Mouse (Mus musculus) heart, embryonic 12.5 days (tissue): ENCODE data around the gene Stat1. TPM values are rescaled to one million over a fixed set of nuclear protein-coding genes. Genes with fewer than 3 reads are reported as not detected.

Source experiments
- ATAC-seq: fragments of 200-750 bp; cut with Nextera tagmentation; 2 replicates; pipeline ENCODE4 v1.8.0; 2017; ENCODE audit warnings: moderate TSS enrichment, moderate library complexity; ENCODE audit not compliant: insufficient number of reproducible peaks, low FRiP score
- H3K27ac ChIP-seq: fragments of 300-500 bp; sonication (generic); 2 replicates; pipeline ENCODE4 v1.5.1; 2016; ENCODE audit warnings: mild to moderate bottlenecking, moderate library complexity; ENCODE audit not compliant: poor library complexity, severe bottlenecking
- H3K27me3 ChIP-seq: fragments of 300-500 bp; sonication (generic); replicated peaks from 2 replicates; pipeline ENCODE4 v1.6.1; 2016; ENCODE audit warnings: mild to moderate bottlenecking, moderate library complexity
- H3K36me3 ChIP-seq: fragments of 300-500 bp; sonication (generic); 2 replicates; pipeline ENCODE4 v1.6.1; 2016; ENCODE audit warnings: mild to moderate bottlenecking, moderate library complexity
- H3K4me1 ChIP-seq: fragments of 300-500 bp; sonication (generic); replicated peaks from 2 replicates; pipeline ENCODE4 v1.6.1; 2016; ENCODE audit warnings: mild to moderate bottlenecking
- H3K4me2 ChIP-seq: fragments of 300-500 bp; sonication (generic); 2 replicates; pipeline ENCODE4 v1.6.1; 2016; ENCODE audit warnings: mild to moderate bottlenecking, moderate library complexity
- H3K4me3 ChIP-seq: fragments of 300-500 bp; sonication (generic); 2 replicates; pipeline ENCODE4 v1.5.1; 2016; ENCODE audit warnings: mild to moderate bottlenecking
- H3K9ac ChIP-seq: fragments of 300-500 bp; sonication (generic); 2 replicates; pipeline ENCODE4 v1.6.1; 2016; ENCODE audit warnings: mild to moderate bottlenecking, moderate library complexity
- H3K9me3 ChIP-seq: fragments of 300-500 bp; sonication (generic); replicated peaks from 2 replicates; pipeline ENCODE4 v1.6.1; 2016; ENCODE audit warnings: mild to moderate bottlenecking, moderate library complexity
- WGBS: fragments of 180-500 bp; shearing (Covaris S2); methylation state at CpG from one replicate; pipeline ENCODE4 v1.1.7; 2016; 5-methylcytosine and 5-hydroxymethylcytosine counted together
- polyA plus RNA-seq: library from polyadenylated mRNA; unstranded; fragments of >200 nt; fragmentation: Nextera tagmentation; extraction: Ambion mirVana; gene quantifications from 2 replicates; pipeline ENCODE4 v1.2.1, GENCODE M21; 2016

The Stat1 gene
- polyA plus RNA-seq, 1 experiment from 2014 or later, result 31.4 TPM

- no peaks in the 10 kb centered on the region for H3K27me3 ChIP-seq
- no peak overlapping the region for H3K4me3 ChIP-seq
- no peaks in the 10 kb centered on the region for H3K9me3 ChIP-seq
- no peak overlapping the region for H3K27ac ChIP-seq
- 39% methylated on average over 7 of the region's 7 CpGs for WGBS
- no peak overlapping the region for H3K4me2 ChIP-seq
- H3K36me3 ChIP-seq, result peaks cover 21% of the 10 kb centered on the region
- no peak for ATAC-seq
- peaks cover 40% of the 10 kb centered on the region for H3K4me1 ChIP-seq
- H3K9ac ChIP-seq, result no peak overlapping the region
Measured at GRCm38 (mm10) chr1:52148178-52148577, 28.9 kb downstream of the Stat1 start.

- Histone ChIP-seq H3K4me2 (no peak overlapping the region), H3K27ac (no peak overlapping the region), H3K4me1 (peaks cover 37% of the 10 kb centered on the region), H3K27me3 (no peaks in the 10 kb centered on the region), H3K9ac (no peak overlapping the region), H3K4me3 (no peak overlapping the region), H3K36me3 (peaks cover 19% of the 10 kb centered on the region), H3K9me3 (no peaks in the 10 kb centered on the region)
- no peak for ATAC-seq
- WGBS, result 60% methylated on average over 7 of the region's 7 CpGs
Measured at GRCm38 (mm10) chr1:52148696-52149095, 29.5 kb downstream of the Stat1 start.

- ATAC-seq, result 0 out of 2 replicates have a peak, but pooled peaks have one; percentile 14
- H3K4me1 ChIP-seq, result peaks cover 37% of the 10 kb centered on the region
Measured at GRCm38 (mm10) chr1:52149934-52150346, 30.7 kb downstream of the Stat1 start.

GRCm38 (mm10) chr1:52150676-52151075, 31.4 kb downstream of the Stat1 start:
- Histone ChIP-seq H3K36me3 (peaks cover 21% of the 10 kb centered on the region), H3K27me3 (no peaks in the 10 kb centered on the region), H3K9me3 (no peaks in the 10 kb centered on the region), H3K9ac (no peak overlapping the region), H3K27ac (peak overlapping the region; percentile 73; the same call in 1 of the 2 replicates), H3K4me3 (no peak overlapping the region), H3K4me2 (peak overlapping the region; percentile 3; the same call in 1 of the 2 replicates), H3K4me1 (peaks cover 37% of the 10 kb centered on the region)
- ATAC-seq, result peak; percentile 85
- 25% methylated on average over 11 of the region's 11 CpGs for WGBS

More at GRCm38 (mm10) chr1:52149934-52150346, 30.7 kb downstream of the Stat1 start:
- Histone ChIP-seq H3K9me3 (no peaks in the 10 kb centered on the region), H3K4me3 (no peak overlapping the region), H3K27me3 (no peaks in the 10 kb centered on the region), H3K36me3 (peaks cover 18% of the 10 kb centered on the region), H3K9ac (no peak overlapping the region), H3K4me2 (no peak overlapping the region), H3K27ac (peak overlapping the region; percentile 73)
- 41% methylated on average over 9 of the region's 9 CpGs for WGBS

- no peaks in the 10 kb centered on the region for H3K9me3 ChIP-seq
- H3K27me3 ChIP-seq, result no peaks in the 10 kb centered on the region
- no peak for ATAC-seq
- 87% methylated on average over 5 of the region's 5 CpGs for WGBS
- H3K9ac ChIP-seq, result no peak overlapping the region
- H3K36me3 ChIP-seq, result peaks cover 21% of the 10 kb centered on the region
- no peak overlapping the region for H3K4me3 ChIP-seq
- H3K4me1 ChIP-seq, result peaks cover 37% of the 10 kb centered on the region
- peak overlapping the region; percentile 73; the same call in 1 of the 2 replicates for H3K27ac ChIP-seq
- no peak overlapping the region; the same call in 1 of the 2 replicates for H3K4me2 ChIP-seq
Measured at GRCm38 (mm10) chr1:52151166-52151565, 31.9 kb downstream of the Stat1 start.

- Histone ChIP-seq H3K9ac (no peak overlapping the region), H3K4me1 (peaks cover 35% of the 10 kb centered on the region), H3K9me3 (no peaks in the 10 kb centered on the region), H3K4me2 (no peak overlapping the region), H3K27ac (peak overlapping the region; percentile 88), H3K27me3 (no peaks in the 10 kb centered on the region), H3K4me3 (no peak overlapping the region), H3K36me3 (peaks cover 25% of the 10 kb centered on the region)
- peak; percentile 73 for ATAC-seq
- 57% methylated on average over 13 of the region's 13 CpGs for WGBS
Measured at GRCm38 (mm10) chr1:52152369-52152768, 33.1 kb downstream of the Stat1 start.

- Histone ChIP-seq H3K4me2 (no peak overlapping the region), H3K4me1 (peaks cover 31% of the 10 kb centered on the region), H3K9ac (no peak overlapping the region), H3K4me3 (no peak overlapping the region), H3K27ac (peak overlapping the region; percentile 88), H3K36me3 (peaks cover 31% of the 10 kb centered on the region), H3K9me3 (no peaks in the 10 kb centered on the region), H3K27me3 (no peaks in the 10 kb centered on the region)
- no peak for ATAC-seq
- WGBS, result 39% methylated on average over 3 of the region's 3 CpGs
Measured at GRCm38 (mm10) chr1:52152936-52153335, 33.7 kb downstream of the Stat1 start.

GRCm38 (mm10) chr1:52154890-52155289, 35.6 kb downstream of the Stat1 start:
- H3K36me3 ChIP-seq, result peaks cover 31% of the 10 kb centered on the region
- 86% methylated on average over 8 of the region's 8 CpGs for WGBS
- no peaks in the 10 kb centered on the region for H3K9me3 ChIP-seq
- no peak for ATAC-seq
- no peaks in the 10 kb centered on the region for H3K27me3 ChIP-seq
- H3K4me1 ChIP-seq, result peaks cover 17% of the 10 kb centered on the region
- H3K27ac ChIP-seq, result no peak overlapping the region
- H3K9ac ChIP-seq, result no peak overlapping the region
- no peak overlapping the region for H3K4me2 ChIP-seq
- no peak overlapping the region for H3K4me3 ChIP-seq

GRCm38 (mm10) chr1:52156351-52156750, 37.1 kb downstream of the Stat1 start:
- H3K36me3 ChIP-seq, result peaks cover 30% of the 10 kb centered on the region
- H3K4me2 ChIP-seq, result no peak overlapping the region
- no peaks in the 10 kb centered on the region for H3K9me3 ChIP-seq
- 0 out of 2 replicates have a peak, but pooled peaks cover 3% of the 10 kb centered on the region for H3K4me1 ChIP-seq
- H3K9ac ChIP-seq, result no peak overlapping the region
- ATAC-seq, result no peak
- no peaks in the 10 kb centered on the region for H3K27me3 ChIP-seq
- no peak overlapping the region for H3K27ac ChIP-seq
- WGBS, result 83% methylated on average over 10 of the region's 10 CpGs
- no peak overlapping the region for H3K4me3 ChIP-seq

- H3K9ac ChIP-seq, result no peak overlapping the region
- no peak overlapping the region for H3K27ac ChIP-seq
- no peak overlapping the region for H3K4me2 ChIP-seq
- peaks cover 24% of the 10 kb centered on the region for H3K36me3 ChIP-seq
- H3K27me3 ChIP-seq, result no peaks in the 10 kb centered on the region
- 0 out of 2 replicates have a peak, but pooled peaks cover 1% of the 10 kb centered on the region for H3K4me1 ChIP-seq
- no peak overlapping the region for H3K4me3 ChIP-seq
- H3K9me3 ChIP-seq, result no peaks in the 10 kb centered on the region
- ATAC-seq, result no peak
- 93% methylated on average over 2 of the region's 2 CpGs for WGBS
Measured at GRCm38 (mm10) chr1:52158040-52158439, 38.8 kb downstream of the Stat1 start.

GRCm38 (mm10) chr1:52158490-52159381, 39.5 kb downstream of the Stat1 start:
- peaks cover 24% of the 10 kb centered on the region for H3K36me3 ChIP-seq
- H3K9ac ChIP-seq, result no peak overlapping the region
- no peak for ATAC-seq
- WGBS, result 71% methylated on average over 17 of the region's 17 CpGs
- no peak overlapping the region for H3K27ac ChIP-seq
- no peaks in the 10 kb centered on the region for H3K27me3 ChIP-seq
- H3K4me2 ChIP-seq, result no peak overlapping the region
- no peaks in the 10 kb centered on the region for H3K9me3 ChIP-seq
- no peak overlapping the region for H3K4me3 ChIP-seq
- H3K4me1 ChIP-seq, result no peaks in the 10 kb centered on the region
